Mouse (Mus musculus) lung, adult 2 months (tissue): Measurements from ENCODE around the gene Cdc14b.

Source experiments
- CTCF ChIP-seq: fragments of 200-500 bp; IDR thresholded peaks from 2 replicates; pipeline ENCODE4 v1.5.1; 2011; ENCODE audit warnings: mild to moderate bottlenecking, low read length, control low read depth; ENCODE audit not compliant: insufficient read depth
- POLR2A ChIP-seq: fragments of 200-500 bp; IDR thresholded peaks from 2 replicates; pipeline ENCODE4 v1.6.1; 2011; ENCODE audit warnings: low read depth, mild to moderate bottlenecking, control low read depth, low read length, borderline replicate concordance; ENCODE audit errors: extremely low read depth

DNA sequence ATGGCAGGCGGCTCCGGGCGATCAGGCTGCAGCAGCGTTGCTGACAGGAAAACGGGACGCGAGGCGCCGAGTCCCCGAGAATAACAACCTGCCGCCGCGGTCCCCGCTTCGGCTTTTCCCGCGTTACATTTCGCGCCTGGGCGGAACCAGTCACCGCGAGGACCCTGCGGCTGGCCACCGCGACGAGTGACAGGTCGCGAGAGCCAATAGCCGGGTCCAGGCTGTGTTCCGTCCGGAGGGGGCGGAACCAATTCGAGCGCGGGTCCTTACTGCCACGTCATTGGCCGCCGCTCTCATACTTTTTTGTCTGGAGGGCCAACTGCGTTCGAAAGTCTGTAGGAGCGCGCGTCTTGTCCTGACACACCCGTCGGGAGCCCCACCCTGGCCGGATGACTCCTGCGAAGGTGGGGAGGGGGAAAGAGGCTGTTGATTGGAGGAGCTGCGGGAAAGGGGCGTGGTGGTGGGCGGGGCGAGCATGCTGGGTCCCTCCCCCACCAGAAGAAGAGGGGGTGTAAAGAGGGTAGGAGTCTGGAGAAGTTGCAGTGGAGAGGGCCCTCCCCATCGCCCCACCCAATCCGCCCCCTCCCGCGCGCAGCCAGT is 121.9 kb downstream of the Cdc14b start, which contains the start of gene Zfp367:
- TF ChIP-seq POLR2A (no peak), CTCF (no peak)
